Mouse (Mus musculus): ENCODE results near the gene Akr1b3.
"Not testable (repeated sequence)": the region's sequence is repeated elsewhere in the genome, so short reads cannot be mapped to it uniquely, and the experiment has no call there.

Gene Akr1b3

GRCm38 (mm10) chr6:34316854-34317771, at the start of gene Akr1b3:
Akr1b3 (minus strand) TSS chr6:34317478.
- DNase-seq: peak; percentile 86 to 89

DNA sequence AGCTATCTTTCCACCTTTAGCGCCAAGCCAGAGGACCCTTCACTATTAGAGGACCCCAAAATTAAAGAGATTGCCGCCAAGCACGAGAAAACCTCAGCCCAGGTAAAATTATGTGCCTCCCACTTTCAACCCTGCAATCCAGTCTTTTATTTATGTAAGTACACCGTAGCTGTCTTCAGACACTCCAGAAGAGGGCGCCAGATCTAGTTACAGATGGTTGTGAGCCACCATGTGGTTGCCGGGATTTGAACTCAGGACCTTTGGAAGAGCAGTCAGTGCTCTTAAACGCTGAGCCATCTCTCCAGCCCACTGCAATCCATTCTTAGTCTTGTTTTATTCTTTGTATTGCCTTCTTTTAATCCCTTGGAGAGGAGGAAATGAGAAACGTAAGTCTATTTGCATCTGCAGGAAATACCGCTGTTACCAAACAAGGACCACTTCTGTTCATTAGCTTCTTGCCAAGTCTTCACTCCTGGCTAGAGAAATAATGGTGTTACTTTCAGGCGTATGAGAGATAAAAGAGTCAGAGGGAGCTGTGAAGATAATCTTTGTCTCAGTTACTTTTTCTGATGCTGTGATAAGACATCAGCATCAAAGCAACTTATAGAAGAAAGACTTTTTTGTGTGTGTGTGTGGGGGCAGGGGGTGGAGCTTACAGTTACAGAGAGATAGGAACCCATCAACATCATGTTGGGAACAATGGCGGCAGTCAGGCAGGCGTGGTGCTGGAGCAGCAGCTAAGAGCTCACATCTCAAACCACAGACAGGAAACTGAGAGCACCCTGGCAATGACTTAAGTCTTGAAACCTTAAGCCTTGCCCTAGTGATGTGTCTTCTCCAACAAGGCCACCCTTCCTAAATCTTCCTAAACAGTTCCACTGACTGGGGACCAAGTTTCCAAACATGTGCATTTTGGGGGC, 47.2 kb upstream of the Akr1b3 start:
- no peak for DNase-seq

DNA sequence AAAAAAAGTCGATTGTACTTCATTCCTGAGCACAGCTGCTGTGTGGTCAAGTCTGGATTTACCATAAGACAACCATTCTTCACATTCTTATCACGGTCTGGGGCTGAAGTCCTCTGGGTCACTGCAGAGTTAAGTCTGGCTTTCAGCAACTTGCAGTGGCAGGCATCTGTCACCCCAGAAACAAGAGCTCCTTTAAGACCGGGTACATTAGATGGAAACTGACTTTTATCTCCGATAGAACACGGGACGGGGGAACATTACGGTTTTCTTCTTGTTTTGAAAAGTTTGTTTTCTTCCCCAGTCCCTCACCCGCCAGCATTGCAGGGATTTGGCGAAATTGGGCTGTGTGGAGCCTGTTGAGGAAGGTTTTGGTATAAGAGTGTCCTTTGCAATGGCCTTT, 38.6 kb upstream of the Akr1b3 start:
- DNase-seq: no peak

- DNase-seq: no peak
Measured at GRCm38 (mm10) chr6:34355349-34355747, 38.1 kb upstream of the Akr1b3 start.

GRCm38 (mm10) chr6:34354354-34355348, 37.4 kb upstream of the Akr1b3 start:
- DNase-seq: no peak

GRCm38 (mm10) chr6:34353658-34354353, 36.5 kb upstream of the Akr1b3 start, which contains the start of gene Akr1b8:
Akr1b8 (plus strand) TSS chr6:34354119.
- DNase-seq: peak; percentile 85 to 93

DNA sequence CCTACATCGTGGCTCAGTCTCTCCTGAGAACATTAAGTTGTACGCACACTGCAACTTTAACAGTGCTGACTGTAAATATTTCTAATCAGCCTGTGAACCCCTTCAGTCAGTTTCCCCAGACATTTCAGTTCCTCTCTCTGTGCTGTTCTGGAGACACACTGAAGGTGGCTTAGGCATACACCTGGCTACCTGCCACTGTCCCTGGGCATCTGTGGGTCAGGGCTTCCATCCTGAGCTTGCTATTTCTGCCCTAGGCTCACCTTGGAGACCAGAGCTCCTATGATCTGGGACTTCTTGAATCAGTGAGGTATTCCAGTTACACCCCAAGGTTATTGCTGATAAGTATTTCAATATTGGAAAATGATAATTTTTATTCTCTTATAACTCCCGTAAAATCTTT, 35.1 kb upstream of the Akr1b3 start:
- peak in 1 of 2 experiments; percentile 28 for DNase-seq

DNA sequence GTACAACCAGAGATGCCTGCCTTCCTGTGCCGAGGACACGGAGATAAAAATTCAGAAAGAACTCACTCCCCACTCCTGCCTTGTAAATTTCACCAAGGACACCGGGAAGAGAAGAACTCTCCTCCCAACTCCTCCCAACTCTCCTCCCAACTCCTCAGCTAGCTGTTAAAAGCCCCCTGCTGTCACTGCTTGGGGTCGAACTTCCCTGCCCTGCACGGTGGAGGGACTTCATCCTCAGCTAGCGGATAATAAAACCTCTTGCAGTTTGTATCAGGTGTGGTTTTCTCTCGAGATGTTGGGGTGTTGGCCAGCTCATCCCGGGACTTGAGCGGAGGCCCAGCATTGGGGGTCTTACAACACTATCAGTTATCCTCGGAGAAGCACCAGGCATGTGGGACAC, 34.2 kb upstream of the Akr1b3 start:
- not testable (repeated sequence) for DNase-seq

DNA sequence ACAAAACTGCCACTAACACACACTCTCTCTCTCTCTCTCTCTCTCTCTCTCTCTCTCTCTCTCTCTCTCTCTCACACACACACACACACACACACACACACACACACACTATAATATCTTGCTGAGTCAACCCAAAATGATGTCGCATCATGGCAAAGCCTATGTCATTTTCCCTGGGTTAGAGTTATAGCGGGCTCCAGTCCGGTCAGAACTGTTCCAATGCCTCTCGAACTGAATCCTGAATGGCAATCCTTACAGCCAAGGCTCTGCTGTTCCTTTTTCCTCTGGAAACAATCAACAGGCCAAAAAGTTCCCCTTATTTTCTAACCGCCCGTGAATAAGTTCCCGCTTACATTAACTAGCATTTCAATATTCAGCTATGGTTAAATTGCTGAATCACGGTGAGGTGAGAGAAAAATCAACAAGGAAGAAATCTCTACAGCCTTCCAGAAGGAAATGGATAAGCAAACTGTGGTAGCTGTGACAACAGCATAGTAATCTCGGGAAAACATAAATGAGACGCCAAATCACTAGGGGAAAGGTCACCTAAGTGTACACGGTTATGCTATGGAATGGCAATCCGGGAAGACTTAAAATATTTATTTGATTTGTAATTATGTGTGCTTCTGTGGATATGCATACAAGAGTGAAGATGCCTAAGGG, 32.9 kb upstream of the Akr1b3 start:
- DNase-seq: no peak

GRCm38 (mm10) chr6:34346096-34346898, 29.0 kb upstream of the Akr1b3 start:
- DNase-seq: peak; percentile 81 to 85

DNA sequence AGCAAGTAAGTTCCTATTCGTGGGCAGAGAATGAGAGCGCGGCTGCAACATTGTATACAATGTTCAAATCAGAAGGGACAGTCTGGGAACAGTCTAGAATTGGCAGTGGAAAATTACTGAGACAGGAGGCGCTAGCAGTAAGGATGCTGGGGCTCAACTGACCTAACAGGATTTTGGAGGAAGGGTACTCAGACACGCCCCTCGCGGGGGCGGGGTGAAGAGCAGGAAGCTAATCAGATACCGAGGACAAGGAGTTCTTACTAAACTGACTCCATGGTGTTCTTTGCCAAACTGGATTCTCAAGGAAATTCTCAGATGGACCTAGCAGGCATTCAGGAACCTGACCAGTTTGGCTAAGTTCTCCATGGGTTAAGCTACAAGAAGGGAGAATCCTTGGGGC, 27.7 kb upstream of the Akr1b3 start:
- DNase-seq: peak; percentile 25

- DNase-seq: no peak
Measured at GRCm38 (mm10) chr6:34344135-34344850, 27.0 kb upstream of the Akr1b3 start.

GRCm38 (mm10) chr6:34343426-34343825, 26.1 kb upstream of the Akr1b3 start:
- DNase-seq: no peak

- DNase-seq: no peak
Measured at GRCm38 (mm10) chr6:34342476-34342875, 25.2 kb upstream of the Akr1b3 start.

DNA sequence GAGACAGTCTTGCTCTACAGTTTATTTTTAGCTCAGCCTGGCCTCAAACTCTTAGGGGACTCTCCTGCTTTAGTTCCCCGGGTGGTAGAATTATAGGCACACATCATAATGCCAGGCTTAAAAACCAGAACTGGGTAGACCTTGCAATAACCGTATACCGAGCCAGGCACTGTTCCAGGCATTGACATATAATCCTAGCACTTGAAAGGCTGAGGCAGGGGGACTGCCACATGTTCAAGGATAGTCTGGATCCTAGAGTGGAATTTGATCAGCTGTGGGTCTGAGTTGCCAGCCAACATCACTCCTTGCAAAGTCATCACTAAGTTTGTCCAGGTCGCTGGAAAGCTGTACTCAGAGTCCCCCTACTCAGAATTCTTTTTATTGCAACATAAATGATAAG, 24.7 kb upstream of the Akr1b3 start:
- no peak for DNase-seq

- no peak for DNase-seq
Measured at GRCm38 (mm10) chr6:34337799-34338198, 20.5 kb upstream of the Akr1b3 start.

DNA sequence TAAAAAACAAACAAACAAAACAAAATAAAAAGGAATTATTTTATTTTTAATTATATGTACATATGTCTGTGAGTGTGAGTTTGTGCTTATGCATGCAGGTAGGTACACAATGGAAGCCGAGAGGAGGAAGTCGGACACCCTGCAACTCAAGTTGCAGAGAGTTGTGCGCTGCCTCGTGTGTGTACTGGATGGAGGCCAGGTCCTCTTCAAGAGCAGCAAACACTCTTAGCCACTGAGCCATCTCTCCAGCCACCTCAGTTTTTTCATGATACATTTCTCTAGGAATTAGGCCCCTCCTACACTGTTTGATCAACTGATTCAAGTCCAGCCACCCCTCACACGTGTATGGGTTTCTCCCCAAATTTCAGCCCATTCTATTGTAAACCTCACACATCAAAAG, 17.4 kb upstream of the Akr1b3 start:
- no peak for DNase-seq

GRCm38 (mm10) chr6:34331804-34332203, 14.5 kb upstream of the Akr1b3 start:
- DNase-seq: not testable (repeated sequence)

DNA sequence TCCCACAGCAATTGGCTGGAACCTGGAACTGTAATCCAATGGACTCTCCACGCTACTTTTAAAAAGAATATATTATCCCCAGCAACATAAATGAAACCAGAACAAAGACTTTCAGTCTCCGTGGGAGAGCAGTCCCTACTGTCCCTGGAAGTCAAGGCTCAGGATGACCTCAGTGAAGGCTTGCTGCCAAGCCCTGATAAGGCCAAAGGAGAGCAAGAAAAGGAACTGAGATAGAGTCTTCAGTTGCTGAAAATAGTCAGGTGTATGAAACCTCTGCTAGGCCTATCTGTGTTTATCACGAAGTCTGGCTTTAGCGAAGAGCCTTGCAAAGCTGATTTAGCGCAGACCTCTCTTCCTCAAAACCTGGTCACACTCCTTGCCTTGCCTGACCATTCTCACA, 14.1 kb upstream of the Akr1b3 start:
- no peak for DNase-seq
